Mouse (Mus musculus) forebrain, embryonic 16.5 days (tissue): Measurements from ENCODE around the gene Ccdc136. TPM values are rescaled to one million over a fixed set of nuclear protein-coding genes. Genes with fewer than 3 reads are reported as not detected.

ENCODE experiments used
- ATAC-seq: fragments of 200-750 bp; cut with Nextera tagmentation; 2 replicates; pipeline ENCODE4 v1.8.0; 2017; ENCODE audit warnings: mild to moderate bottlenecking, moderate library complexity
- H3K27ac ChIP-seq: fragments of 300-500 bp; sonication (generic); 2 replicates; pipeline ENCODE4 v1.5.1; 2014; ENCODE audit warnings: low read length, control low read depth
- H3K27me3 ChIP-seq: fragments of 300-500 bp; sonication (generic); replicated peaks from 2 replicates; pipeline ENCODE4 v1.6.1; 2014; ENCODE audit warnings: low read length; ENCODE audit not compliant: control insufficient read depth, insufficient read depth
- H3K36me3 ChIP-seq: fragments of 300-500 bp; sonication (generic); 2 replicates; pipeline ENCODE4 v1.6.1; 2014; ENCODE audit not compliant: control insufficient read depth, insufficient read depth
- H3K4me1 ChIP-seq: fragments of 300-500 bp; sonication (generic); replicated peaks from 2 replicates; pipeline ENCODE4 v1.6.1; 2014; ENCODE audit warnings: low read length; ENCODE audit not compliant: control insufficient read depth, insufficient read depth
- H3K4me2 ChIP-seq: fragments of 300-500 bp; sonication (generic); 2 replicates; pipeline ENCODE4 v1.6.1; 2014; ENCODE audit warnings: mild to moderate bottlenecking, low read length, control low read depth
- H3K4me3 ChIP-seq: fragments of 300-500 bp; sonication (generic); replicated peaks from 2 replicates; pipeline ENCODE4 v1.5.1; 2014; ENCODE audit warnings: mild to moderate bottlenecking, low read length, control low read depth
- H3K9ac ChIP-seq: fragments of 300-500 bp; sonication (generic); replicated peaks from 2 replicates; pipeline ENCODE4 v1.6.1; 2014; ENCODE audit warnings: low read depth, low read length, control low read depth
- H3K9me3 ChIP-seq: fragments of 300-500 bp; sonication (generic); 2 replicates; pipeline ENCODE4 v1.6.1; 2016; ENCODE audit warnings: low read length; ENCODE audit not compliant: control insufficient read depth
- WGBS: fragments of 180-500 bp; shearing (Covaris S2); extraction: QIAGEN DNeasy Blood & Tissue Kit; methylation state at CpG from one replicate; pipeline ENCODE4 v1.1.7; 2014; 5-methylcytosine and 5-hydroxymethylcytosine counted together
- polyA plus RNA-seq: library from polyadenylated mRNA; unstranded; fragments of >200 nt; fragmentation: Nextera tagmentation; extraction: Ambion mirVana; gene quantifications from 2 replicates; pipeline ENCODE4 v1.2.1, GENCODE M21; 2015

Ccdc136 gene
- polyA plus RNA-seq, 1 experiment from 2014 or later = 37.7 TPM

DNA sequence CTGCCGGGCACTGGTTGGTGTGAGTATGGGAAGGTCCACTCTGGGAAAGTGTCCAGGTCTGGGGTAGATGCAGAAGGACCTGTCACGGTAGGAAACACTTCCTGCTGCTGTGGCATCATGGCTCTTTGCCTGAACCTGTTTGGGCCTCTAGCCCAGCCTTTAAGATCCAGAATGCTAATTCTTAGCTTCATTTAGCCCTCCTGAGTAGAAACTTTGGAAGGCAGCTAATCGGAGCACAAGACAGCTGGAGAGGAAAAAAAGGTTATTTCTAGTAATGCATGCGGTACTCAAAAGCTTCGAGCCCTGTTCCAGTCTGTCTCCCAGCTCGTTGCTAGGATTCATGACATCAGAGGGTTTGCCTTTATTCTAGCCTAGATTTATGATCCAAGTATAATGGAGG lies 10.3 kb downstream of the Ccdc136 start:
- peaks cover 6% of the 10 kb centered on the region for H3K36me3 ChIP-seq
- ATAC-seq = no peak
- no peak overlapping the region for H3K27ac ChIP-seq
- no peaks in the 10 kb centered on the region for H3K9me3 ChIP-seq
- no peak overlapping the region for H3K9ac ChIP-seq
- 72% methylated on average over 6 of the region's 6 CpGs for WGBS
- H3K4me3 ChIP-seq = no peak overlapping the region
- H3K4me2 ChIP-seq = no peak overlapping the region
- H3K27me3 ChIP-seq = no peaks in the 10 kb centered on the region; the same call in 1 of the 2 replicates
- peaks cover 3% of the 10 kb centered on the region for H3K4me1 ChIP-seq

DNA sequence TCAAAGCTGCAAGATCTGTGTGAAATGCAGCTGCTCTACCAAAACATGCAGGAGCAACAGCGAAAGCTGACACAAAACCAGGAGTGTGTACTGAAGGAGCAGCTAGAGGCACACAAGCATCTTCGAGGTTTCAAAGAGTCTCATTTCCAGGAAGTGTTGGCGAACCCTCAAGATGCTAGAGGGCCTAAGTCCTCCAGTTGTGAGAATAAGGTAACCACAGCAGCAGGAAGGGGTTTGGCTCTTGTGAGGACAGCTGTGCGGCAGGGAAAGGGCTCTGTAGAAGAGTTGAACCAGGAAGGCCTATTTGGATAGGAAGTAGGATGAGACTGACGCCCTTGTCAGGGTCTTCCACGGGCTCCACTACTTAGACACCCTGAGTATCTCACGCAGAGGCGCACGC lies 19.3 kb downstream of the Ccdc136 start:
- Histone ChIP-seq H3K9me3 (no peaks in the 10 kb centered on the region), H3K4me1 (no peaks in the 10 kb centered on the region), H3K36me3 (peaks cover 6% of the 10 kb centered on the region), H3K27me3 (no peaks in the 10 kb centered on the region), H3K4me3 (no peak overlapping the region), H3K9ac (no peak overlapping the region), H3K27ac (no peak overlapping the region), H3K4me2 (no peak overlapping the region)
- no peak for ATAC-seq
- WGBS = 85% methylated on average over 9 of the region's 9 CpGs

DNA sequence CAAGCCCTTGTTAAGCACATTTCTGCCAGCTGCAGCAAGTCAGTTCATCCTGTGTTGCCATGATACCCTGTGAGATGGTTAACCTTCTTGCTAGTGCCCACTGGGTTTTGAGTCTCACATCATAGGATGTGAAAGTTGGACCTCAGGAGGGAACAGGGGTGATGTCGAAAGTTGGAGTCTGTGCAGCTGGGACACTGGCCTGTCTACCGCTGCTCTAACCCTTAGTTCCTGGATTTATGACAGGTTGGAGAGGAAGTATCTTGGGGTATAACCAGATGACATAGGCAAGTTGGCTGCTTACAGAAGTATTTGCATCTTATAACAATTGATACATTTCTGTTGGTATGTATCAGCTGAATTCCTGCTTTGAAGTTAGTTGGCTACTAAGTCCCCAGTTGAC lies 24.5 kb downstream of the Ccdc136 start:
- H3K4me3 ChIP-seq = no peak overlapping the region
- no peaks in the 10 kb centered on the region for H3K4me1 ChIP-seq
- no peak overlapping the region for H3K9ac ChIP-seq
- WGBS = 94% methylated on average over 2 of the region's 2 CpGs
- ATAC-seq = no peak
- no peak overlapping the region for H3K4me2 ChIP-seq
- H3K27me3 ChIP-seq = no peaks in the 10 kb centered on the region
- no peak overlapping the region for H3K27ac ChIP-seq
- no peaks in the 10 kb centered on the region for H3K9me3 ChIP-seq
- no peaks in the 10 kb centered on the region for H3K36me3 ChIP-seq

DNA sequence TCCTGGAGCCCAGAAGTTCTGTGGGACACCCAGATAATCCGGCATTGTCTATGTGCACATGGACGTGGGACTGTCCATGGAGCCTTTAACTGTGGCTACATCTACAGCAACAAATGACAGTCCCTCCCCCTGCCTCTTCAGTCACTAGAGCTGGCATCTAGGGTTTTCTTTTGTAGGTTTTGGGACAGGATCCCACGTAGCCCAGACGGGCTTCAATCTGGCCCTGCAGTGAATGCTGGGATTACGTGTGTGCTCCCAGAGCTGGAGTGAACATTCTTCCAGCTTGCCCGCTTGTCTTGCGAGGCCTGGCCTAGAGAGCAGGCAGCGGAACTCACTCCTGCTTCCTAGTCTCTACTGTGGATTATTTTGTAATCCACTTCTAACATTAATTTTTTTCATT lies 29.0 kb downstream of the Ccdc136 start:
- no peaks in the 10 kb centered on the region for H3K9me3 ChIP-seq
- no peak for ATAC-seq
- H3K36me3 ChIP-seq = no peaks in the 10 kb centered on the region
- no peak overlapping the region for H3K9ac ChIP-seq
- H3K27me3 ChIP-seq = no peaks in the 10 kb centered on the region
- H3K4me3 ChIP-seq = no peak overlapping the region
- H3K27ac ChIP-seq = no peak overlapping the region
- no peaks in the 10 kb centered on the region for H3K4me1 ChIP-seq
- no peak overlapping the region for H3K4me2 ChIP-seq
- 78% methylated on average over 8 of the region's 8 CpGs for WGBS

DNA sequence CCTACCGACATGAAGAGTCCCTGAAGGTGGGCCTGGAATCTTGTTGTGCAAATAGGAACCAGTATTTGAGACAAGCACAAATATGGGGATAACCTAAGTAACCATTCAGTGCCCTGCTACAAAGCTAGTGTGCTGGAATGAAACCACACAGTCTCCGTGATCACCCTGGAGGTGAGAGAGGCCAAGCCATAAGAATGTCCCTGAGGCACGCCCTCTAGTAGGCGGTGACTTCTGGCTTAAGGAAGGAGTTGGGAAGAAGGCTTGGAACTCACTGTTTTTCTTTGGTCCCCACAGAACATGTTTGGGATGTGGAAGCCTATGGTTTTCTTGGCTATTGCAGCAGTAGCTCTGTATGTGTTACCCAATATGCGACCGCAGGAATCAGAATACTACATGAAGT lies 30.2 kb downstream of the Ccdc136 start:
- Histone ChIP-seq H3K9ac (no peak overlapping the region), H3K4me3 (no peak overlapping the region), H3K27ac (no peak overlapping the region), H3K4me1 (peaks cover 2% of the 10 kb centered on the region), H3K36me3 (no peaks in the 10 kb centered on the region), H3K27me3 (no peaks in the 10 kb centered on the region), H3K9me3 (no peaks in the 10 kb centered on the region), H3K4me2 (no peak overlapping the region)
- 80% methylated on average over 6 of the region's 6 CpGs for WGBS
- ATAC-seq = no peak

DNA sequence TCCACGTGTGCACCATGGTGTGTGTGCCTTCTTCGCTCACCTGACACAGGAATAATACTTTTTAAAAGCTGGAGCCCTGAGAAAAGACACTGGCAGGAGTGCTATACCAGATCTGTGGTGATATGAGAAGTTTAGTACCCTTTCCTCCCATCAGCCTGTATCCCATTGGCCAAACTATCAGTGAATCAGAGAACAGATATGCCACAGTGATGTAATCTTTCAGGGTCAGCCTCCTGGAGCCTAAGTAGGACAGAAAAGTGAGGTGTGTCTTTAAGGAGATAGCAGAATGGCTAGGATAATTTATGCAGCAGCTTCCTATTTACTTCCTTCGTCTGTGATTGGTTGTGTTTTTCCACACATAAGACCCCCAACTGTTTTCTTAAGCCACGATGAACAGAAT lies 32.1 kb downstream of the Ccdc136 start:
- 55% methylated on average over 4 of the region's 4 CpGs for WGBS
- no peak for ATAC-seq
- Histone ChIP-seq H3K4me3 (no peak overlapping the region), H3K4me1 (peaks cover 13% of the 10 kb centered on the region), H3K4me2 (no peak overlapping the region), H3K27ac (no peak overlapping the region), H3K9me3 (no peaks in the 10 kb centered on the region), H3K36me3 (no peaks in the 10 kb centered on the region), H3K9ac (no peak overlapping the region), H3K27me3 (peaks cover 6% of the 10 kb centered on the region)

DNA sequence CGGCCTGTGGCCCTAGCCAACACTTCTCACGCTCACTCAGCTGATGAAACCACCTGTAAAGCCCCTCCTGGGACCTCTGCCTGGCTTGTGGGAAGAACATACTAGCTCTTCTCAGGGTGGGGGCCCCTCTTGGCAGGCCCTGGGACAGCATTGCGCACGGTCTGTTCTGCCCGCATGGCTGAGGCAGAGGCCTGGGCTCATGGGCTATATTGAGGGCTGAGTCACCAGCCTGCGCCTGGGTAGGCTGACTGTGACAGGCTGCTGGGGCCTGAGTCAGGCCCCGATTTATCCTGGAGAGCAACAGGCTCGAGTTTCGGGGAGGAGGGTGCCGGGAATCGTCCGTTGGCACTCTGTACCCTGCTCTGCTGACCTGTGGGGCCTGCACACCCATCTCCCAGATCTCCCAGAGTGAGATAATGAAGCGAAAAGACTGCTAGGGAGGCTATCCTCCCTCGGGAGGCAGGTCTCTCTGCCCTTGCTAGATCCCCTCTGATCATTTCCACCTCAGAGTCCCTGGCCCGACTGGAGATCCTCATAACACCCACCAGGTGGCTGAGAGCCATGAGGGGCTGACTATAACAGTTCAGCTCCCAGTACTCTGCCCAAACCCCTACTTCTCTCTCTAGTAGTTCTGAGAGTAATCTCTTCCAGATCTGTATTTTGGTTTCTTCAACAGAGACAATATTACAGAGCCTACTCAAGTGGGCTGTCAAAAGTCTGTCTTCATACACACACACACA lies 34.7 kb downstream of the Ccdc136 start:
- WGBS = 49% methylated on average over 15 of the region's 15 CpGs
- H3K4me3 ChIP-seq = no peak overlapping the region
- no peak overlapping the region for H3K9ac ChIP-seq
- no peak overlapping the region for H3K4me2 ChIP-seq
- peaks cover 27% of the 10 kb centered on the region for H3K4me1 ChIP-seq
- H3K27ac ChIP-seq = no peak overlapping the region
- H3K36me3 ChIP-seq = no peaks in the 10 kb centered on the region
- H3K27me3 ChIP-seq = peaks cover 18% of the 10 kb centered on the region
- no peak for ATAC-seq
- H3K9me3 ChIP-seq = no peaks in the 10 kb centered on the region

DNA sequence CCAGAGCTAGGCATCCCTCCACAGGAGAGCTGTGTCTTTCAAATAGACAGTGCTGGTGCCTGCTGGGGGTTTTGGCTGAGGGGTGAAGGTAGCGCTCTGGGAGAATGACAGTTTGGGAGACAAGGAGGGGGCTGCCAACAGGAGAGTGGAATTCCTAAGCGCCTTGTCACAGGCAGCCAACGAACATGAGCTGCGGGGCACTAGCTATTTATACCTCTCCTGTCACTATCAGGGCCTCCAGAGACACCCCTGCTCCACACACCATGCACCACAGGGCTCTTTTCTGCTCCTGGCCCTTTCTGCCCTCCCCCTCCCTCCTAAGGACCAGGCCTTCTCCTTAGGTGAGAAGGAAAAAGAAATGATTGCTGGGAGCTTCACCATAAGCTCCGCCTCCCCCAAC lies 35.4 kb downstream of the Ccdc136 start:
- 12% methylated on average over 5 of the region's 5 CpGs for WGBS
- Histone ChIP-seq H3K36me3 (no peaks in the 10 kb centered on the region), H3K4me1 (peaks cover 34% of the 10 kb centered on the region), H3K9ac (no peak overlapping the region), H3K4me2 (no peak overlapping the region), H3K4me3 (no peak overlapping the region), H3K9me3 (no peaks in the 10 kb centered on the region), H3K27me3 (peaks cover 18% of the 10 kb centered on the region), H3K27ac (no peak overlapping the region)
- ATAC-seq = no peak

DNA sequence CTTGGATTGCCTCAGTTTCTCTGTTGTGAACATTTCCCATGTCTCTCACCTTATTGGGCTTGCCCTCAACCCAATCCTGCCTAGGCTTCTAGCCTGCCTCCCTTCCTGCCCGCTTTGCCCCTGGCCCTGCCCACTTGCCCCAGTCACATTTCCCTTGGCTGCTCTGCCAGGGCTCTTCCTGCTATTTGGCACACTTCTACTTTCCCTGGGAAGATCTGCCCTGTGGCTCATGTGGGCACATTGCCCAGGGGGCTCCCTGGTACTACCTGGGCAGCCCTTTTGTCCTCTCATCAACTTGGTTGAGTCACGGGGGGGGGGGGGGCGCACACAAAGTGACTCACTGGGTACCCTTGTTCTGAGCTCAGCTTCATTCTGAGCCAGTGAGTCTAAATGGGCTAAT lies 36.0 kb downstream of the Ccdc136 start:
- H3K4me1 ChIP-seq = peaks cover 37% of the 10 kb centered on the region
- ATAC-seq = no peak
- no peak overlapping the region for H3K9ac ChIP-seq
- H3K27ac ChIP-seq = no peak overlapping the region
- no peaks in the 10 kb centered on the region for H3K36me3 ChIP-seq
- H3K9me3 ChIP-seq = no peaks in the 10 kb centered on the region
- H3K4me3 ChIP-seq = no peak overlapping the region
- no peak overlapping the region for H3K4me2 ChIP-seq
- WGBS = 28% methylated on average over 3 of the region's 3 CpGs
- peaks cover 18% of the 10 kb centered on the region for H3K27me3 ChIP-seq

DNA sequence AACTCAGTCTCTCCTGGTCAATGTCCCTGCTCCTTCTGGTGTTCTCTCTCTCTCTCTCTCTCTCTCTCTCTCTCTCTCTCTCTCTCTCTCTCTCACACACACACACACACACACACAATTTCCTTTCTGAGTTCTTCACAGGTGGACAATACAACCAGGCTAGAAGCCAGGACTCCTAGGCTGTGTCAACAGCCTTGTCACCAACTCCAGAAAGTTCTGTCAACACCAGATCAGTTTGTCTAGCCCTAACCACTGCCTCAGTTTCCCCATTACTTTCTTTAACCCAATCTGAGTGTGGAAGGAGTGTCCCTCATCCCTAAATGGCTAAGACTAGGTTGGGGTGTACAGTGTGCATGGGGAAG lies 36.5 kb downstream of the Ccdc136 start:
- Histone ChIP-seq H3K4me2 (peak overlapping the region; percentile 87), H3K4me1 (peaks cover 37% of the 10 kb centered on the region), H3K9me3 (no peaks in the 10 kb centered on the region), H3K9ac (peak overlapping the region; percentile 50; the same call in 1 of the 2 replicates), H3K27me3 (peaks cover 18% of the 10 kb centered on the region), H3K4me3 (peak overlapping the region; percentile 47), H3K27ac (no peak overlapping the region), H3K36me3 (no peaks in the 10 kb centered on the region)
- ATAC-seq = no peak
